Mouse (Mus musculus) hindbrain, embryonic 15.5 days (tissue): ENCODE results near the gene Plppr2. TPM values are rescaled to one million over a fixed set of nuclear protein-coding genes. Genes with fewer than 3 reads are reported as not detected.
A peak's percentile ranks its signal among the peaks of the same experiment; 100 is the strongest.

Experiments used
- ATAC-seq: fragments of 200-750 bp; cut with Nextera tagmentation; 2 replicates; pipeline ENCODE4 v1.8.0; 2017; ENCODE audit warnings: low read depth, moderate number of reproducible peaks, moderate TSS enrichment; ENCODE audit not compliant: low FRiP score
- H3K27ac ChIP-seq: fragments of 300-500 bp; sonication (generic); replicated peaks from 2 replicates; pipeline ENCODE4 v1.5.1; 2015; ENCODE audit warnings: mild to moderate bottlenecking, inconsistent platforms
- H3K27me3 ChIP-seq: fragments of 300-500 bp; sonication (generic); 2 replicates; pipeline ENCODE4 v1.6.1; 2015; ENCODE audit warnings: control low read depth, inconsistent platforms
- H3K36me3 ChIP-seq: fragments of 300-500 bp; sonication (generic); 2 replicates; pipeline ENCODE4 v1.6.1; 2015; ENCODE audit warnings: control low read depth, inconsistent platforms
- H3K4me1 ChIP-seq: fragments of 300-500 bp; sonication (generic); replicated peaks from 2 replicates; pipeline ENCODE4 v1.6.1; 2015; ENCODE audit warnings: control low read depth, inconsistent platforms
- H3K4me2 ChIP-seq: fragments of 300-500 bp; sonication (generic); 2 replicates; pipeline ENCODE4 v1.6.1; 2015; ENCODE audit warnings: moderate library complexity, mild to moderate bottlenecking, inconsistent platforms
- H3K4me3 ChIP-seq: fragments of 300-500 bp; sonication (generic); 2 replicates; pipeline ENCODE4 v1.5.1; 2015; ENCODE audit warnings: mild to moderate bottlenecking, inconsistent platforms
- H3K9ac ChIP-seq: fragments of 300-500 bp; sonication (generic); 2 replicates; pipeline ENCODE4 v1.6.1; 2015; ENCODE audit warnings: inconsistent platforms
- H3K9me3 ChIP-seq: fragments of 300-500 bp; sonication (generic); 2 replicates; pipeline ENCODE4 v1.6.1; 2016; ENCODE audit warnings: control low read depth, inconsistent platforms
- WGBS: fragments of 180-500 bp; shearing (Covaris S2); methylation state at CpG from one replicate; pipeline ENCODE4 v1.1.7; 2015; 5-methylcytosine and 5-hydroxymethylcytosine counted together
- polyA plus RNA-seq: library from polyadenylated mRNA; unstranded; fragments of >200 nt; fragmentation: Nextera tagmentation; extraction: Ambion mirVana; gene quantifications from 2 replicates; pipeline ENCODE4 v1.2.1, GENCODE M21; 2015

The Plppr2 gene
- polyA plus RNA-seq, 1 experiment from 2014 or later = 119 TPM

GRCm38 (mm10) chr9:21923036-21923435, 13.8 kb upstream of the Plppr2 start:
- Histone ChIP-seq H3K4me3 (no peak overlapping the region), H3K4me1 (peaks cover 29% of the 10 kb centered on the region), H3K27me3 (no peaks in the 10 kb centered on the region), H3K4me2 (no peak overlapping the region), H3K9ac (no peak overlapping the region), H3K9me3 (no peaks in the 10 kb centered on the region), H3K36me3 (0 out of 2 replicates have a peak, but pooled peaks cover 4% of the 10 kb centered on the region), H3K27ac (no peak overlapping the region)
- no peak for ATAC-seq
- WGBS = 95% methylated on average over 4 of the region's 4 CpGs

- Histone ChIP-seq H3K4me2 (no peak overlapping the region), H3K27ac (no peak overlapping the region), H3K27me3 (no peaks in the 10 kb centered on the region), H3K36me3 (0 out of 2 replicates have a peak, but pooled peaks cover 4% of the 10 kb centered on the region), H3K9me3 (no peaks in the 10 kb centered on the region), H3K9ac (no peak overlapping the region), H3K4me3 (no peak overlapping the region), H3K4me1 (peaks cover 24% of the 10 kb centered on the region)
- no peak for ATAC-seq
- 69% methylated on average over 3 of the region's 3 CpGs for WGBS
Measured at GRCm38 (mm10) chr9:21923490-21924098, 13.2 kb upstream of the Plppr2 start.

GRCm38 (mm10) chr9:21924099-21924493, 12.7 kb upstream of the Plppr2 start:
- H3K4me3 ChIP-seq = no peak overlapping the region
- no peak overlapping the region for H3K9ac ChIP-seq
- 0 out of 2 replicates have a peak, but pooled peaks cover 4% of the 10 kb centered on the region for H3K36me3 ChIP-seq
- H3K27ac ChIP-seq = no peak overlapping the region
- 71% methylated on average over 6 of the region's 6 CpGs for whole genome bisulfite sequencing
- no peak for ATAC-seq
- H3K4me2 ChIP-seq = no peak overlapping the region
- no peaks in the 10 kb centered on the region for H3K27me3 ChIP-seq
- no peaks in the 10 kb centered on the region for H3K9me3 ChIP-seq
- H3K4me1 ChIP-seq = peaks cover 23% of the 10 kb centered on the region

GRCm38 (mm10) chr9:21925034-21925433, 11.8 kb upstream of the Plppr2 start:
- no peak overlapping the region for H3K4me2 ChIP-seq
- no peaks in the 10 kb centered on the region for H3K9me3 ChIP-seq
- no peak overlapping the region for H3K9ac ChIP-seq
- H3K4me3 ChIP-seq = no peak overlapping the region
- H3K4me1 ChIP-seq = peaks cover 23% of the 10 kb centered on the region
- WGBS = 79% methylated on average over 3 of the region's 3 CpGs
- no peak for ATAC-seq
- no peaks in the 10 kb centered on the region for H3K27me3 ChIP-seq
- 0 out of 2 replicates have a peak, but pooled peaks cover 4% of the 10 kb centered on the region for H3K36me3 ChIP-seq
- no peak overlapping the region for H3K27ac ChIP-seq

GRCm38 (mm10) chr9:21925506-21925905, 11.3 kb upstream of the Plppr2 start:
- Histone ChIP-seq H3K27ac (no peak overlapping the region), H3K36me3 (0 out of 2 replicates have a peak, but pooled peaks cover 4% of the 10 kb centered on the region), H3K9ac (no peak overlapping the region), H3K4me3 (no peak overlapping the region), H3K4me2 (no peak overlapping the region), H3K27me3 (no peaks in the 10 kb centered on the region), H3K4me1 (peaks cover 23% of the 10 kb centered on the region), H3K9me3 (no peaks in the 10 kb centered on the region)
- 100% methylated on average over 1 of the region's 1 CpGs for WGBS
- no peak for ATAC-seq

GRCm38 (mm10) chr9:21926155-21926554, 10.7 kb upstream of the Plppr2 start:
- no peaks in the 10 kb centered on the region for H3K9me3 ChIP-seq
- peak overlapping the region; percentile 60; the same call in 1 of the 2 replicates for H3K9ac ChIP-seq
- 77% methylated on average over 6 of the region's 6 CpGs for WGBS
- peaks cover 23% of the 10 kb centered on the region for H3K4me1 ChIP-seq
- H3K4me3 ChIP-seq = peak overlapping the region; percentile 56
- 0 out of 2 replicates have a peak, but pooled peaks cover 4% of the 10 kb centered on the region for H3K36me3 ChIP-seq
- no peaks in the 10 kb centered on the region for H3K27me3 ChIP-seq
- H3K4me2 ChIP-seq = peak overlapping the region; percentile 69
- no peak overlapping the region for H3K27ac ChIP-seq
- no peak for ATAC-seq

- 0 out of 2 replicates have a peak, but pooled peaks cover 4% of the 10 kb centered on the region for H3K36me3 ChIP-seq
- peak overlapping the region; percentile 56 for H3K4me3 ChIP-seq
- peaks cover 23% of the 10 kb centered on the region for H3K4me1 ChIP-seq
- H3K27ac ChIP-seq = peak overlapping the region; percentile 69
- H3K9ac ChIP-seq = peak overlapping the region; percentile 60
- H3K4me2 ChIP-seq = peak overlapping the region; percentile 69
- ATAC-seq = no peak
- H3K27me3 ChIP-seq = no peaks in the 10 kb centered on the region
- no peaks in the 10 kb centered on the region for H3K9me3 ChIP-seq
- 1% methylated on average over 6 of the region's 6 CpGs for WGBS
Measured at GRCm38 (mm10) chr9:21926784-21927183, 10.0 kb upstream of the Plppr2 start.

- WGBS = under 1% methylated on average over 28 of the region's 28 CpGs
- peak within 1 kb of the TSS; percentile 56 for H3K4me3 ChIP-seq
- no peaks in the 10 kb centered on the region for H3K9me3 ChIP-seq
Measured at GRCm38 (mm10) chr9:21927208-21927753, 9.6 kb upstream of the Plppr2 start, which contains the start of the genes Ccdc159 and Tmem205. Gene Ccdc159, plus strand, starts transcription at chr9:21927471. Gene Tmem205, minus strand, starts transcription at chr9:21927556.

GRCm38 (mm10) chr9:21929208-21929607, 7.6 kb upstream of the Plppr2 start:
- ATAC-seq = no peak
- H3K4me2 ChIP-seq = no peak overlapping the region
- H3K9ac ChIP-seq = no peak overlapping the region
- 87% methylated on average over 3 of the region's 3 CpGs for WGBS
- no peak overlapping the region for H3K27ac ChIP-seq
- H3K4me1 ChIP-seq = peaks cover 22% of the 10 kb centered on the region
- 0 out of 2 replicates have a peak, but pooled peaks cover 4% of the 10 kb centered on the region for H3K36me3 ChIP-seq
- H3K27me3 ChIP-seq = no peaks in the 10 kb centered on the region
- no peak overlapping the region for H3K4me3 ChIP-seq
- no peaks in the 10 kb centered on the region for H3K9me3 ChIP-seq

More at GRCm38 (mm10) chr9:21927208-21927753, 9.6 kb upstream of the Plppr2 start, which contains the start of the genes Ccdc159 and Tmem205:
- H3K27me3 ChIP-seq = no peaks in the 10 kb centered on the region
- peak within 1 kb of the TSS; percentile 69 for H3K4me2 ChIP-seq
- H3K4me1 ChIP-seq = peaks cover 23% of the 10 kb centered on the region
- 0 out of 2 replicates have a peak, but pooled peaks cover 4% of the 10 kb centered on the region for H3K36me3 ChIP-seq
- H3K27ac ChIP-seq = peak within 1 kb of the TSS; percentile 69
- ATAC-seq = peak; percentile 97
- H3K9ac ChIP-seq = peak within 1 kb of the TSS; percentile 60

- Histone ChIP-seq H3K4me1 (peaks cover 15% of the 10 kb centered on the region), H3K9ac (no peak overlapping the region), H3K4me3 (no peak overlapping the region), H3K4me2 (no peak overlapping the region), H3K36me3 (no peaks in the 10 kb centered on the region), H3K27ac (no peak overlapping the region), H3K27me3 (no peaks in the 10 kb centered on the region), H3K9me3 (no peaks in the 10 kb centered on the region)
- ATAC-seq = no peak
- WGBS = 49% methylated on average over 2 of the region's 2 CpGs
Measured at GRCm38 (mm10) chr9:21932006-21932405, 4.8 kb upstream of the Plppr2 start.

GRCm38 (mm10) chr9:21932445-21933137, 4.2 kb upstream of the Plppr2 start:
- Histone ChIP-seq H3K4me2 (no peak overlapping the region), H3K4me1 (peaks cover 13% of the 10 kb centered on the region), H3K27ac (no peak overlapping the region), H3K9me3 (no peaks in the 10 kb centered on the region), H3K36me3 (no peaks in the 10 kb centered on the region), H3K4me3 (no peak overlapping the region), H3K9ac (no peak overlapping the region), H3K27me3 (no peaks in the 10 kb centered on the region)
- no peak for ATAC-seq
- 61% methylated on average over 12 of the region's 12 CpGs for WGBS

GRCm38 (mm10) chr9:21934021-21934420, 2.8 kb upstream of the Plppr2 start:
- no peak overlapping the region for H3K27ac ChIP-seq
- ATAC-seq = no peak

More at GRCm38 (mm10) chr9:21934021-21934420, 2.8 kb upstream of the Plppr2 start:
- Histone ChIP-seq H3K9ac (no peak overlapping the region), H3K4me2 (no peak overlapping the region), H3K36me3 (no peaks in the 10 kb centered on the region), H3K9me3 (no peaks in the 10 kb centered on the region), H3K4me1 (peaks cover 23% of the 10 kb centered on the region), H3K27me3 (no peaks in the 10 kb centered on the region), H3K4me3 (no peak overlapping the region)
- 86% methylated on average over 12 of the region's 12 CpGs for WGBS
